Mouse (Mus musculus) hindbrain, embryonic 14.5 days (tissue): ENCODE data around the gene Ctdspl. TPM values are rescaled to one million over a fixed set of nuclear protein-coding genes. Genes with fewer than 3 reads are reported as not detected.

Source experiments
- ATAC-seq: fragments of 200-750 bp; cut with Nextera tagmentation; 2 replicates; pipeline ENCODE4 v1.8.0; 2017; ENCODE audit warnings: moderate number of reproducible peaks, mild to moderate bottlenecking, moderate TSS enrichment, moderate library complexity; ENCODE audit not compliant: low FRiP score
- DNase-seq: peaks from one replicate; pipeline ENCODE4 v3.0.0-alpha.2; 2015; ENCODE audit warnings: low spot score
- H3K27ac ChIP-seq: fragments of 300-500 bp; sonication (generic); 2 replicates; pipeline ENCODE4 v1.5.1; 2014; ENCODE audit warnings: mild to moderate bottlenecking, moderate library complexity
- H3K27me3 ChIP-seq: fragments of 300-500 bp; sonication (generic); 2 replicates; pipeline ENCODE4 v1.6.1; 2014; ENCODE audit warnings: mild to moderate bottlenecking, low read length, mixed read lengths; ENCODE audit not compliant: control insufficient read depth, insufficient read depth
- H3K36me3 ChIP-seq: fragments of 300-500 bp; sonication (generic); replicated peaks from 2 replicates; pipeline ENCODE4 v1.6.1; 2014; ENCODE audit not compliant: control insufficient read depth, insufficient read depth
- H3K4me1 ChIP-seq: fragments of 300-500 bp; sonication (generic); replicated peaks from 2 replicates; pipeline ENCODE4 v1.6.1; 2014; ENCODE audit warnings: antibody characterized with exemption, low read length, mixed read lengths; ENCODE audit not compliant: control insufficient read depth, insufficient read depth
- H3K4me2 ChIP-seq: fragments of 300-500 bp; sonication (generic); replicated peaks from 2 replicates; pipeline ENCODE4 v1.6.1; 2014; ENCODE audit warnings: mild to moderate bottlenecking, moderate library complexity
- H3K4me3 ChIP-seq: fragments of 300-500 bp; sonication (generic); replicated peaks from 2 replicates; pipeline ENCODE4 v1.5.1; 2014; ENCODE audit warnings: mild to moderate bottlenecking, low read length
- H3K9ac ChIP-seq: fragments of 300-500 bp; sonication (generic); 2 replicates; pipeline ENCODE4 v1.6.1; 2014
- H3K9me3 ChIP-seq: fragments of 300-500 bp; sonication (generic); 2 replicates; pipeline ENCODE4 v1.6.1; 2016; ENCODE audit warnings: low read length; ENCODE audit not compliant: control insufficient read depth
- WGBS: fragments of 180-500 bp; shearing (Covaris S2); extraction: QIAGEN DNeasy Blood & Tissue Kit; methylation state at CpG from one replicate; pipeline ENCODE4 v1.1.7; 2014; 5-methylcytosine and 5-hydroxymethylcytosine counted together
- polyA plus RNA-seq: library from polyadenylated mRNA; unstranded; fragments of >200 nt; fragmentation: Nextera tagmentation; extraction: Ambion mirVana; gene quantifications from 2 replicates; pipeline ENCODE4 v1.2.1, GENCODE M21; 2014

The Ctdspl gene
- polyA plus RNA-seq, 1 experiment from 2014 or later = 7.5 TPM

GRCm38 (mm10) chr9:118988787-118989580 lies 62.7 kb downstream of the Ctdspl start:
- H3K9ac ChIP-seq = no peak overlapping the region

GRCm38 (mm10) chr9:118990490-118990889 lies 64.2 kb downstream of the Ctdspl start:
- Histone ChIP-seq H3K27me3 (no peaks in the 10 kb centered on the region), H3K36me3 (no peaks in the 10 kb centered on the region), H3K9me3 (no peaks in the 10 kb centered on the region), H3K4me3 (no peak overlapping the region), H3K4me1 (peaks cover 11% of the 10 kb centered on the region), H3K9ac (no peak overlapping the region), H3K27ac (no peak overlapping the region), H3K4me2 (no peak overlapping the region)
- no peak for ATAC-seq
- no peak for DNase-seq
- 90% methylated on average over 7 of the region's 7 CpGs for WGBS

More at GRCm38 (mm10) chr9:118988787-118989580, 62.7 kb downstream of the Ctdspl start:
- ATAC-seq (peak; percentile 76; the same call in 1 of the 2 replicates), DNase-seq (no peak)
- no peak overlapping the region for H3K4me3 ChIP-seq
- peaks cover 11% of the 10 kb centered on the region for H3K4me1 ChIP-seq
- H3K9me3 ChIP-seq = no peaks in the 10 kb centered on the region
- H3K27ac ChIP-seq = no peak overlapping the region
- no peaks in the 10 kb centered on the region for H3K27me3 ChIP-seq
- no peak overlapping the region for H3K4me2 ChIP-seq
- 49% methylated on average over 11 of the region's 11 CpGs for WGBS
- H3K36me3 ChIP-seq = no peaks in the 10 kb centered on the region

GRCm38 (mm10) chr9:118991750-118992585 lies 65.7 kb downstream of the Ctdspl start:
- Histone ChIP-seq H3K4me3 (no peak overlapping the region), H3K36me3 (no peaks in the 10 kb centered on the region), H3K27me3 (no peaks in the 10 kb centered on the region), H3K9me3 (no peaks in the 10 kb centered on the region), H3K9ac (no peak overlapping the region), H3K4me2 (no peak overlapping the region), H3K4me1 (peaks cover 11% of the 10 kb centered on the region), H3K27ac (no peak overlapping the region)
- ATAC-seq (no peak), DNase-seq (no peak)
- 93% methylated on average over 21 of the region's 21 CpGs for WGBS

- ATAC-seq = no peak
These were observed 66.3 kb downstream of the Ctdspl start for GRCm38 (mm10) chr9:118992586-118992955.

GRCm38 (mm10) chr9:118994524-118995227 lies 68.4 kb downstream of the Ctdspl start:
- ATAC-seq (no peak), DNase-seq (no peak)
- H3K4me3 ChIP-seq = no peak overlapping the region
- no peaks in the 10 kb centered on the region for H3K9me3 ChIP-seq
- H3K27me3 ChIP-seq = no peaks in the 10 kb centered on the region
- H3K27ac ChIP-seq = no peak overlapping the region
- 83% methylated on average over 12 of the region's 12 CpGs for WGBS
- H3K36me3 ChIP-seq = no peaks in the 10 kb centered on the region
- H3K4me1 ChIP-seq = 0 out of 2 replicates have a peak, but pooled peaks cover under 1% of the 10 kb centered on the region
- H3K4me2 ChIP-seq = no peak overlapping the region
- no peak overlapping the region for H3K9ac ChIP-seq

More at GRCm38 (mm10) chr9:118992586-118992955, 66.3 kb downstream of the Ctdspl start:
- no peak overlapping the region for H3K9ac ChIP-seq
- no peak overlapping the region for H3K4me2 ChIP-seq
- no peak overlapping the region for H3K27ac ChIP-seq
- WGBS = 94% methylated on average over 5 of the region's 5 CpGs
- H3K36me3 ChIP-seq = no peaks in the 10 kb centered on the region
- H3K9me3 ChIP-seq = no peaks in the 10 kb centered on the region
- peaks cover 11% of the 10 kb centered on the region for H3K4me1 ChIP-seq
- no peak overlapping the region for H3K4me3 ChIP-seq
- DNase-seq = no peak
- no peaks in the 10 kb centered on the region for H3K27me3 ChIP-seq

GRCm38 (mm10) chr9:118995539-118995938 lies 69.3 kb downstream of the Ctdspl start:
- DNase-seq (no peak), ATAC-seq (no peak)
- Histone ChIP-seq H3K27ac (no peak overlapping the region), H3K36me3 (no peaks in the 10 kb centered on the region), H3K4me1 (no peaks in the 10 kb centered on the region), H3K9ac (no peak overlapping the region), H3K4me2 (no peak overlapping the region), H3K9me3 (no peaks in the 10 kb centered on the region), H3K27me3 (no peaks in the 10 kb centered on the region), H3K4me3 (no peak overlapping the region)
- WGBS = 86% methylated on average over 6 of the region's 6 CpGs

- ATAC-seq = no peak
- Histone ChIP-seq H3K4me3 (no peak overlapping the region), H3K36me3 (no peaks in the 10 kb centered on the region), H3K9ac (no peak overlapping the region), H3K4me1 (no peaks in the 10 kb centered on the region), H3K27me3 (no peaks in the 10 kb centered on the region), H3K4me2 (no peak overlapping the region), H3K27ac (no peak overlapping the region), H3K9me3 (no peaks in the 10 kb centered on the region)
- no peak for DNase-seq
- 90% methylated on average over 6 of the region's 6 CpGs for WGBS
These were observed 71.0 kb downstream of the Ctdspl start for GRCm38 (mm10) chr9:118997241-118997640.

- DNase-seq (no peak), ATAC-seq (no peak)
- H3K27me3 ChIP-seq = no peaks in the 10 kb centered on the region
- H3K36me3 ChIP-seq = no peaks in the 10 kb centered on the region
- H3K4me3 ChIP-seq = no peak overlapping the region
- WGBS = 66% methylated on average over 6 of the region's 6 CpGs
- H3K4me2 ChIP-seq = no peak overlapping the region
- no peaks in the 10 kb centered on the region for H3K9me3 ChIP-seq
- no peak overlapping the region for H3K27ac ChIP-seq
- no peak overlapping the region for H3K9ac ChIP-seq
- peaks cover 5% of the 10 kb centered on the region; the same call in 1 of the 2 replicates for H3K4me1 ChIP-seq
These were observed 73.9 kb downstream of the Ctdspl start for GRCm38 (mm10) chr9:119000196-119000595.

- Histone ChIP-seq H3K27me3 (no peaks in the 10 kb centered on the region), H3K4me1 (peaks cover 5% of the 10 kb centered on the region; the same call in 1 of the 2 replicates), H3K9ac (no peak overlapping the region), H3K36me3 (no peaks in the 10 kb centered on the region), H3K4me3 (no peak overlapping the region), H3K4me2 (no peak overlapping the region), H3K27ac (no peak overlapping the region), H3K9me3 (no peaks in the 10 kb centered on the region)
- WGBS = 89% methylated on average over 17 of the region's 17 CpGs
- ATAC-seq (no peak), DNase-seq (no peak)
These were observed 76.0 kb downstream of the Ctdspl start for GRCm38 (mm10) chr9:119002267-119002666.
